Mouse (Mus musculus): Measurements from ENCODE around the gene Cox4i2.

DNA sequence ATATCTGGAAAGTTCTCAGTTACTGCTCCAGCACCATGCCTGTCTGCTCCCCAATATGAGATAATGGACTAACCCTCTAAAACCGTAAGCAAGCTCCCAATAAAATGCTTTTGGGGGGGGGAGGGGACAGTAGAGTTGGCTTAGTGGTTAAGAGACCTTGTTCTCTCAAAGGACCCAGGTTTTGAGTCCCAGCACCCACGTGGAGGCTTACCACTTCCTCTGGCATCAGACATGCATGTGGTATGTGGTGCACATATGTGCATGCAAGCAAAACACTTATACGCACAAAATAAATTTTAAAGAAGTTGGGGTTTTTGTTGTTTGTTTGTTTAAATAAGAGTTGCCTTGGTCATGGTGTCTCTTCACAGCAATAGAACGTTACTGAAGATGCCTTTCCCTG is 21.4 kb downstream of the Cox4i2 start:
- TF ChIP-seq EP300 (IDR thresholded peaks at IDR 0.05; ENCODE audit: low read depth), result no peak
- no peak for TF ChIP-seq CTCF (IDR thresholded peaks at IDR 0.05; ENCODE audit: low read depth)
